Mouse (Mus musculus): Measurements from ENCODE around the gene Fcrl1.
A peak's percentile ranks its signal among the peaks of the same experiment; 100 is the strongest.
"Not testable (repeated sequence)": the region's sequence is repeated elsewhere in the genome, so short reads cannot be mapped to it uniquely, and the experiment has no call there.

Gene Fcrl1

DNA sequence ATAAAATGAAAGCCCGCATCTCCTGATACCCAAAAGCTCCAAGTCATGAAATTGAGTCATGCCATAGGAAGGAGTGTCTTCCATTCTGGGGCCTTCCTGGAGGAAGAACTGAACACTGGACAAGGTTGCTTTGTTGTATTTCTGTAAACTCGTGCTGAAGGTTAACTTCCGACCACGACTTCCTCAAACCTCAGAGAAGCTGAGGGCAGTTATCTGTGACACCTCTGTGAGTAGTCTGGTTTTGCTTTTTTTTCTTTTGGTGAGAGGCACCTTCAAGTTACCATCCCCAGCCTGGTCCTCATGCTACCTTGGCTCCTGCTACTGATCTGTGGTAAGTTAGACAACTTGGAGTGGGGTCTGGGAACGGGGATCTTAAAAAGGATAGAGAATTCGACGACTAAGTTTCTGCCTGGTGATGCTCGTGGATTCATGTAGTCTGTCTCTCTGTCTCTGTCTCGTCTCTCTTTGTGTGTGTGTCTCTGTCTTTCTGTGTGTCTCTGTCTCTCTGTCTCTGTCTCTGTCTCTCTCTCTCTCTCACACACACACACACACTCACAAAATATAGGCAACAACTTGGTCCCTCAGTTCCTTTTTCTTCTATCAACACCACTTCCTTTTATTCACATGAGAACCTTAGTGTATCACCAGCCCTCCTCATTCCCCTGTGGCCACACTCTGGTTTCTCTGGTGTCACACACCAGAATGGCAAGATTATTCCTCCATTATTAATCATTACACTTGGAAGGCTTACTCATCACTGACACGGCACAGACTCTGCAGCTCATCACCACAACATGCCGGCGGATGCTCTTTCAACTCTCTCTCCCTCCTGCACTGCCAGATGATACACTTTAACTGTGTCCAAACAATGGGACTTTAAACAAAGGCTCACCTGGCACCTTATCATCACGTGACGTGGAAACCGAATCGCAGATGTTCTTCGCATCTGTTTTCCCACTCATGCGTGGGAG is at the start of gene Fcrl1:
Gene Fcrl1, plus strand, starts transcription at position 193 of the 971 bp plus-strand sequence.
- no peak for DNase-seq

DNA sequence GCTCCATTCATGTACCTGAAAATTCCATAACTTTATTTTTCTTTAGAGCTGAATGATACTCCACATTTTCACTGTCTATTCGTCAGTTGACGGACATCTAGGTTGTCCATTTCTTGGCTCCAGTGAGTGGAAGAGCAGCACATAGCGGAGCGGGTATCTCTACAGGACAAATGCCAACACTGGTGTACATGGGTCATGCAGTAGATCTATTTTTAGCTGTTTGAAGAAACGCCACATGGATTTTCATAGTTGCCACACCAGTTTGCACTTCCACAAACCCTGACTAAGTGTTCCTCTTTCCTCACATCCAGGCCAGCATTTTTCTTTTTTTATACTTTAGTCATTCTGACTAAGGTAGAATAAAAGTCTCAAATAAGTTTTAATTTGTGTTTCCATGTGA is 38.3 kb upstream of the Fcrl1 start:
- DNase-seq: no peak

DNA sequence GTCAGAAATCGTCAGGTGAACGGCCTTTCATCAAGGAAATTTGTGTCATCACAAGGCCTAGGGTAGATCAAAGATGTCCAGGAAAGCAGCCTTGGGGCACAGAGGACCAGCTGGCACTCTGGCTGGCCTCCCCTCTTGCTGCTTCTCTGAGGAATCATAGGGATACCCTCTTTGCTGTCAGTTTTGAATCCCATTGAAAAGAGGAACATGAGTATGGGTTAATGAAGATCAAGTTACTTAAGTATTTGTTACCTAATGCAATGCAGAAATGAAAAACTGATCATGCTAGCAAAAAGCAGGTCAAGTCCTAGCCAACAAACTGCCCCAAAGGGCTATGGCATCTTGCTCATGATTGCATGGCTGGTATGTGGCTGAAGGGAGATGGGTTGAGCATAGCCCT is 25.2 kb upstream of the Fcrl1 start:
- DNase-seq: not testable (repeated sequence)

DNA sequence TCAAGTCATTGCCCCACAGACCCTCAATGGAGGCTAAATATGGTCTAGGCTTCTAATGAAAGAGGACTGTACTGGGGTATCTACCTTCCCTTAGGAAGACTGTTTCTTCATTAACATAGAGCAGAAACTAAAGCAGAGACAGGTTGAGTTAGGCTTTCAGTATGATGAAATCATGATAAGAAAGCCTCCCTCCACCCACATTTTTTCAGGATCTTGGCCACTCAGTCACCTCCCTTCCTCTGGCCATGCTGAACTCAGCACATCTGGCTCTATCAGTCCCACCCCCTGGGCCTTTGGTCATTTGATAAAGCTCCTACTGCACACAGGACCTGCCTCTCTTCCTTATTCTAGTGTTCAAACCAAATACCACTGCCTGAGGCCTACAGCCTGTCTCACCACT is 18.6 kb upstream of the Fcrl1 start, which contains the start of gene Cd5l:
Gene Cd5l, plus strand, starts transcription at position 301 of the 400 bp plus-strand sequence.
- no peak for DNase-seq

DNA sequence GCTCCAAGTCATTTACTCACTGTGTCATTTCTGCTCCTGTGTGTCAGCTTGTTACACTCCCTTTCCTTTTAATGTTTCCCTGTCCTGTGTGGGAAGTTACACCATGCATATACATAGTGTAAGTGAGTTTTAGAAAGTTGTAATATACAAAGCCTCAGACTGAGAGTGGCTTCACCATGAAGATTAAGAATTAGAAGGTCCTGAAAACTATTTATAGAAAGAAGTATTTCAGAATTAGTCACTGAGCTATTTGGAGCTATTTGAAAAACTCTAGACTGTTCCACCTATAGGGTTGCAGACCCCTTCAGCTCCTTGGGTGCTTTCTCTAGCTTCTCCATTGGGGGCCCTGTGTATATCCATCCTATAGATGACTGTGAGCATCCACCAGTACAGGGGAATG is 17.0 kb upstream of the Fcrl1 start:
- no peak for DNase-seq

DNA sequence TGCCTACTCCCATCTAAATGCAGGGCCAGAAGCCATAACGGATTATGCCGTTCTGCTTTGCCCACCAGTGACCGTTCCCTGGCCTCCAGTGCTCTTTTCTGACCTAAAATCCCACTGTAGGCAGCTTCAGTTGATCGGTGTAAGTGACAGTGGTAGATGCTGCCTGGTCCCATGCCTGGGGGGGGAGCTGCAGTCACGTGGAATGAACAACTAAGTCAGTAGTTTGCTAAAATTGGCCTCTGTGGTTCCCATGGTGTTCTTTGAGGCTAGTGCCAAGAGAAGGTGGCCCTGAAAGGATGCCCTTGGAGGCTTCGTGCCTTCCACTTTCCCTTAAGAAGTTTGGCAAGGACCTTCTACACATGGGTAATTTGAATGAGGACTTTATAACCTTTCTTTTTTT is 15.7 kb upstream of the Fcrl1 start:
- no peak for DNase-seq

DNA sequence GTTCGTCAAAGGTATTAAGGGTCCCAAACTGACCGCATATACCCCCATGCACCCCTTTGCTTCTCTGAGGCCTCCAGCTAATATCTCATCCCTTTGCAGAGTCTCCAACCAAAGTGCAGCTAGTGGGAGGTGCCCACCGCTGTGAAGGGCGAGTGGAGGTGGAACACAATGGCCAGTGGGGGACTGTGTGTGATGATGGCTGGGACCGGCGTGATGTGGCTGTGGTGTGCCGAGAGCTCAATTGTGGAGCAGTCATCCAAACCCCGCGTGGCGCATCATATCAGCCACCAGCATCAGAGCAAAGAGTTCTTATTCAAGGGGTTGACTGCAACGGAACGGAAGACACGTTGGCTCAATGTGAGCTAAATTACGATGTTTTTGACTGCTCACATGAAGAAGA is 10.5 kb upstream of the Fcrl1 start:
- DNase-seq: no peak

DNA sequence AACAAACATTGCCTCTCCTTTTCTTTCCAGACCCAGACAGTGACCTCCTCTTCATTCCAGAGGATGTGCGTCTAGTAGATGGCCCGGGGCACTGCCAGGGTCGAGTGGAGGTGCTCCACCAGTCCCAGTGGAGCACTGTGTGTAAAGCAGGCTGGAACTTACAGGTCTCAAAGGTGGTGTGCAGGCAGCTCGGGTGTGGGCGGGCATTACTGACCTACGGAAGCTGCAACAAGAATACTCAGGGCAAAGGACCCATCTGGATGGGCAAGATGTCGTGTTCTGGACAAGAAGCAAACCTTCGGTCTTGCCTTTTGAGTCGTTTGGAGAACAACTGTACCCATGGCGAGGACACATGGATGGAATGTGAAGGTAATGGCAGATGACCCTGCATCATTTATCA is 8.7 kb upstream of the Fcrl1 start:
- no peak for DNase-seq

DNA sequence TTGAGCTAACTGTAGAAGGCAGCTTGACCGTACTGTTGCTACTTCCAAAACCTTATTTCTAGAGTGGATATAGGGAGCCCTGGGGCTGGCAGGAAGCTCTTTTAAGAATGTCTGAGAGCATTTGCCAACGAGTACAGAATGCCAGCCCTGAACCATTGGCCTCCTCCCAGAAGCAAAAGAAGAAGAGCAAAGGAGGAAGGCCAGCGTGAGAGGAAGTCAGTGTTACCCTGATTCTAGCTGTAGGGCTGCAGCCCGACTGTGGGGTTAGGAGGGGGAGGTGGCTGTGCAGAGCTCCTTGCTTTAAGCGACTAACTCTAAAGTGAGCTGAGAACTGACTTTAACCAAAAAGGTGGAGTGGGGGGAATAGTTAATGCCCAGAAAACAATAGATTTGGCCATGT is 7.0 kb upstream of the Fcrl1 start:
- DNase-seq: no peak

DNA sequence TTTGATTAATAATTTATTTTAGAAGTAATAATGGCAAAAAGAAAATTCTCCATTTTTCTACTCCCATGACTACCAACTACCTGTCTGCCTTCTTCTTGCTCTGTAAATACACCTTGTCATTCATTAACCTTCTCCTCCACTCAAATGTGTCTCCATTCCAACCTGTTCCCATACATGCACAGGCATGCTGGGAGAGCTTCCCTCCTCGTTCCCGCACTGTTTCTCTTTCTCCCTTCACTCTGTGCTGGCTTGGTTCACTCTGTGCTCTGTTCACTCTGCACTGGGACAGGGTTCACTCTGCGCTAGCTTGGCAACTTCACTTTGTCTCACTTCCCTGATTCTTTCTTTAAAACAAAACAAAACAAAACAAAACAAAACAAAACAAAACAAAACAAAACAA is 1.0 kb downstream of the Fcrl1 start:
- DNase-seq: no peak

DNA sequence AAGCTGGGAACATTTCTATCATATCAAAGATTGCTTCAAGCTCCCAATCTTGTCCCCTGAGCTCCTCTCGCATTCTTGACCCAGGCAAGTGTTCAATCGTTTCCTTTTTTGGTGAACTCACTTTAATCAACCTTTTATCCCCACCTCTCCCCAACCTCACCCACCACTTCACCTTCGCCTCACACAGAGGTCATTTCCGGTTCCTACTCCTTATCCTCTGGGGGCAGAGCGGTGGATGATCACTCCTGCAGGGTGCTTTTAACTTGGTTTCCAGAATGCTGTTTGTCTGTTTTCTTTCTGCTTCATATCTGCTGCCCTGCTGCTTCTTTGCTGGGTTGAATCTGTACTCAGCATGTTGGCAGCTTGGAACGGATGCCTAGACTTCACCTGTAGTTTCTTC is 1.5 kb downstream of the Fcrl1 start:
- no peak for DNase-seq

DNA sequence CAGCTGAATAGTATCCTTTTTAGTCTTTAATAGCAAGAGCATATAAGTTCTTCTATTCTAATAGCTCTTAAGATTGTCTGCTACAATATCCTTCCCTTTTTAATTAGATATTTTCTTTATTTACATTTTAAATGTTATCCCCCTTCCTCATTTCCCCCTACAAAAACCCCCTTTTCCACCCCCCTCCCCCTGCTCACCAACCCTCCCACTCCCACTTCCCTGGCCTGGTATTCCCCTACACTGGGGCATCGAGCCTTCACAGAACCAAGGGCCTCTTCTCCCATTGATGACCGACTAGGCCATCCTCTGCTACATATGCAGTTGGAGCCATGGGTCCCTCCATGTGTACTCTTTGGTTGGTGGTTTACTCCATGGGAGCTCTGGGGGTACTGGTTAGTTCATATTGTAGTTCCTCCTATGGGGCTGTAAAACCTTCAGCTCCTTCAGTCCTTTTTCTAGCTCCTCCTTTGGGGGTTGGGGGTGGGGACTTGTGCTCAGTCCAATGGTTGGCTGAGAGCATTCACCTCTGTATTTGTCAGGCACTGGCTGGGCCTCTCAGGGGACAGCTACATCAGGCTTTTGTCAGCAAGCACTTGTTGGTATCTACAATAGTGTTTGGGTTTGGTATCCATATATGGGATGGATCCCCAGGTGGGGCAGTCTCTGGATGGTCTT is 3.6 kb downstream of the Fcrl1 start:
- not testable (repeated sequence) for DNase-seq

DNA sequence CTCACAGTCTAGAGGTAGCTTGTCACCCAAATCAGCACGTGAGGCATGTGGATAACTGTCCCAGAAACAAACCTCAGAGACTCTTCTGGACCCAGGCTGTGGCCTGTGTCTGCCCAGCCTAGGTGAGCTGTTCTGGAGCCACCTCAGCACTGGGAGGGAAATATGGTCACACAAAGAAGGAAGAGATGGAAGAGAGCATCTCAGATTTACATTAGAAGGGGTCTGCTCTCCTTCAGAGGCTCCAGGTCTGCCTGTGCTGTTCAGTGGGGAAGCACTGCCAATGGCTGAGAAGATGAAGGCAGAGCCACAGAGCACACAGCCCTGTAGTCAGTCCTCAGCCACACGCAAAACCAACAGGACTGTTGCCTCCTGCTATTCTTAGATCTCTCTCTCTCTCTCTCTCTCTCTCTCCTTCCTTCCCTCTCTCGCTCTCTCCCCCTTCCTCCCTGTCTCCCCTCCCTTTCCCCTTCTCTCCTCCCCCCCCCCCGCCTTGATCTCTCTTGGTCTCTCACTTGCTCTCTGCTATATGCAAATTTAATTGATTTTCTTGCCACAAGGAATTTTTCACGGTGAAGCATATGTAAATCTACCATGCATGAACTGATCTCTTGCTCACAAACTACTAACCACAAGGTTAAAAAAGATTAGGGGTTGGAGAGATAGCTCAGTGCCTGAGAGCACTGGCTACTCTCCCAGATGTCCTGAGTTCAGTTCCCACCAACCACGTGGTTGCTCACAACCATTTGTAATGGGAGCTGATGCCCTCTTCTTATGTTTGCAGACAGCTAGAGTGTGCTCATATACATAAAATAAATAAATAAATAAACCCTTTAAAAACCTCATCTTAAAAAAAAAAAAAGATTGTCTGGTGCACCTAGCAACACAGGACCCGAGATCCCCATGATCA is 5.9 kb downstream of the Fcrl1 start:
- DNase-seq: peak; percentile 12

DNA sequence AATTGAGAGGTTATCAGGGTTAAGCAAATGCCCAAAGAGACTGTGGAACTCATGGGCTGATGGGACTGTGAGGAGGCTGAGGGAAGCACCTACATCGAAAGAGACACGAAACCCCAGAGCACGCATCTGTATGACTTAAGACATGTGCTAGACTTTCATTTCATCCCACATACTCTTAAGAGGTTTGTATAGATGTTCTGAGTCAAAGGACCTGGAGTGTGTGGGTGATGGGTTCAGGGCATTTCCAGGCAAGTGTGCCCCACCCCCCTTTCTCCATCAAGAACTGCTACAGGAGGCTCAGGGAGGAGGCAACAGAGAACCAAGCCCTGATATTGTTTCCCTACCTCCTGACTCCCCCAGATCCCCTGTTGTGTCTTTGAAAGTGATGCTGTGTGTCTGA is 7.1 kb downstream of the Fcrl1 start:
- DNase-seq: no peak

DNA sequence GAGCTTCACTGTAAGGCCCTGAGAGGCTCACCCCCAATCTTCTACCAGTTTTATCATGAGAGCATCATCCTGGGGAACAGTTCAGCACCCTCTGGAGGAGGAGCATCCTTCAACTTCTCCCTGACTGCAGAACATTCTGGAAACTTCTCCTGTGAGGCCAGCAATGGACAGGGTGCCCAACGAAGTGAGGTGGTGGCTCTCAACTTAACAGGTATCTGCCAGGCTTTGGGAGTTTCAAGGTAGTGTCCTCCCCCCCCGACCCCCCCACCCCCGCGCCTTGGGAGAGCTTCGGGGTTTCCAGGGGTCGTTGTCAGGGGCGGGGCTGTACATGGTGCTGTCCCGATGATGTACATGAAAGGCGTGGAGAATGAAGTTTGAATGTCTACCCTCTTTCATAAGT is 8.9 kb downstream of the Fcrl1 start:
- DNase-seq: no peak

DNA sequence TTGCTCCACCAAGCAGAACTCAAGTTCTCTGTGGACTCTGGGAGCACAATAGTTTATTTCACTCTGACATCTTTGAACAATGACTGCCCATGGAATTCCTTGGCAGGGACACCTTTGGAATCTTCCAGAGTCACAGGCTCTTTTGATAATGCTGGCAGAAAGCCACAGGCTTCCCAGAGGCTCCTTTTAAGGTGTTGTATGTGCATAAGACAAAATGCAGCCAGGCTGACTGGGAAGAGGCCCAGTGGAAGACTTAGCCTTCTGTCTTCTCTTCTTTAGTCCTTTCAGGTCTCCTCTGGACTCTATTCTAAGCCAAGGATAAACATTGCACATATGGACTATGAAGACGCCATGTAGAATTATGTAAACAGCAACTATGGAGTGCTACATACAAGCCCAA is 14.7 kb downstream of the Fcrl1 start:
- no peak for DNase-seq

DNA sequence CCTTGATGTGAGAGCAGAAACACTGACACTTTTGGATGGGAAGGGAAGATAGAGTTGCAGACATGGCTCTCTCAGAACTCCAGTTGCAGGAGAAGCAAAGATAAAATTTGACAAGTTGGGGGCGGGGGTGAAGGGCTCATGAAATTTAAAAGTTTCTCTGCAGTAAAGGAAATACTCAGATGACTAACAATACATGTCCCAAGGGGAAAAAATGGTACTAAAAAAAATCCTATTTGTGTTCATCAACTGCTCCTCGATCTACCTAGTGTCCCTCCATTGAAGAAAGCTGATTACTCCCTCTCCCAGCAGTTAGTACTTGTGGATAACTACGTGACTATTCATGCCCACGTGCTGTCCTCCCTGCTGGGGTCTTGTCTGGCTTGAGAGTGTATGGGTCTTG is 22.6 kb downstream of the Fcrl1 start:
- DNase-seq: no peak

DNA sequence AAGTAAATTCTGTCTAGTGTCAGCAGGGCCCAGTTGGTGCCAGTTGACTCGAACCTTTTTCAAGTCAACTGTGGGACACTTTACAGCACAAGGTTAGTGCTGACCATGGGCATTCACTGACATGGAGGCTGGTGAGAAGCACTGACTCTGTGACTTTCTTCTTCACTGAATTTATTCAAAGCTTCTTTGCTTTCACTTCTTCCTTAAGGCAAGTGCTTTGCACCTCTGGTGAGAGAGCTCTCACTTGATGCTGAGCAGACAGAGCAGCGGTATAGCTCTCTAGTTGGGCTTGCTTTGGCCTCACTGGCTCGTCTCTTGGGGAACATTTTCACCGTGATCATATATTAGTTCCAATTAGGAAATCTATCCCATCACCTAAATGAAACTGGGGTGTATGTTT is 23.7 kb downstream of the Fcrl1 start:
- no peak for DNase-seq

DNA sequence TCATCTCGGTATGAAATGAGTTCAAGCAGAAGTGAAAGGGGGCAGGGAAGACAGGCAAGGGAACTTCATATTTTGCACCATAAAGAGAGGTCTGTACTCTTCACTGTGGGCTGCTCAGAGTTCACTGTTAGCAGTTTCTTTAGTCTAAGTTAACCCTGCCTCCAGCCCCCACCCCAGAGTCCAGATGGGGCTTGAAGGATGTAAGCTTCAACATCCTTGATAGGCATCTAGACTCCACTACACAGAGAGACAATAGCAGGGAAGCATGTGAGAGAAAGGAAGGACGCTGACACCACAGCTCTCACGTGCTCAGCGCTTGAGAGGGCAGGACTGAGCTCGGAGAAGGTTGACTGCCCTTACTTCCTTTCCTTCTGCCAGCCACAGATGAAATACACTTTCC is 25.1 kb downstream of the Fcrl1 start:
- DNase-seq: no peak

DNA sequence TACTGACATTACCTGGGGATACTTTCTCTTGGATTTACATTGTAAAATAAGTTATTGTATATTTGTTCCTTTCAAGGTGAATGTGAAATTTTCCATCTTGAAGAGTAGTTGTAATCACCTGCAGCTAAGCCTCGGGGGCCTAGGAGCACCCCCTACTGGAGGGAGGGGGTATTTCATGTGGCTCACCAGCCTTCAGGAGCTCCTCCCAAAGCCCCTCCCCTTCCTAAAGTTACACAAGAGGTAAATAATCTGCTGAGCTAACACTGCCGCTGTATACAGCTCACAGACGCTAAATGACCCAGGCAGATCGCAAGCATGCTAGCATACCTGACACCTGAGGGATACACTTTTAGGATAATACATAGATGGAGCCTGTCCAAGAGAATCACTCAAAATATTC is 32.0 kb downstream of the Fcrl1 start:
- DNase-seq: peak; percentile 51

DNA sequence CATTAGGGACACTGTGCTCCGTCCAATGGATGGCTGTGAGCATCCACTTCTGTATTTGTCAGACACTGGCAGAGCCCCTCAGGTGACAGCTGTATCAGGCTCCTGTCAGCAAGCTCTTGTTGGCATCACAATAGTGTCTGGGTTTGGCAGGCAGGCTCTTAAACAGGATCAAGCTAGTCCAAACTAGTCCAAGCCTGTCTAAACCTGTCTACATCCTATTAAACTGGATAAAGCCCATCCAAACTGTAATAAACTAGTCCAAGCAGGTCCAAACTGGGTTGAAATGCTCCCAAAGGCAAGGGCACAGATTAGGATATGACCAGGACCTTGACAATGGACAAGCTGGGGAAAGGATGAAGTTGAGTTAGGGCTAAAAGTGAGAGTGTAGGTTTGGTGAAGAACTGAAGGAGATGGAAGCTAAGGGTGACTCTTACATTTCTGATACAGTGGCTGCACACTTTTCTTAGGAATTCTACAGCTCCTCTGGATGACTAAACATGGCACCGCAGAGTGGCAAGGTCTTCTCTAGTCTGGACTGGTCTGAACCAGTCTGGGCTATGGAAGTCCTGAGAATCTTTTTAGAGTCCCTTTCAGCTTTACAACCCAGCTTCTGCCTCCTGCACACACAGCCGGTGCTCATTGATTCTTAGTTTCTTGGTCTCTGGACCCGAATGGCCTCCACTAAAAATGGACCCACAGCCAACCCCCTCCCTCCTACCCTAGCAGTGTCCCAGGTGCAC is 33.2 kb downstream of the Fcrl1 start:
- DNase-seq: peak; percentile 30

DNA sequence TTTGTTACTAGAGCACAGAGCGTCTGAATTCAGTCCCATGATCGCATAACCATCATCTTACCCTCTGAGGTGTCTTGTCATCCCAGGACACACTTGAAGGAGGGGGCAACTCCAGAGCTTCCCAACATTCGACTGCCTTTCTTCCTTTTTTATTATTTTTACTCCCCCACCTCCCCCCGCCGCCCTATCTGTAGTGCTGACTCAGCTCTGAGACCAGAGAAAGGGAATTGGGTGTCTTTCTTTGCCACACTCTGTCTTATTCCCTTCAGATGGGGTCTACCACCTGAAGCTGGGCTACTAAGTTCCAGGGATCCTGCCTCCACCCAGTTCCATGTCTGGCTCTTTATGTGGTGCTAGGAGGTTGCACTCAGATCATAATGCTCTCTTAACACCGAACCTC is 34.4 kb downstream of the Fcrl1 start:
- DNase-seq: no peak
